Mouse (Mus musculus) embryonic facial prominence, embryonic 13.5 days (tissue): ENCODE results near the gene Glt8d2. TPM values are rescaled to one million over a fixed set of nuclear protein-coding genes. Genes with fewer than 3 reads are reported as not detected.

ENCODE experiments used
- ATAC-seq: fragments of 200-750 bp; cut with Nextera tagmentation; 2 replicates; pipeline ENCODE4 v1.8.0; 2017; ENCODE audit warnings: low read depth; ENCODE audit not compliant: insufficient number of reproducible peaks, insufficient read depth, low FRiP score, low TSS enrichment
- H3K27ac ChIP-seq: fragments of 300-500 bp; sonication (generic); 2 replicates; pipeline ENCODE4 v1.5.1; 2015; ENCODE audit warnings: moderate library complexity, mild to moderate bottlenecking, inconsistent platforms
- H3K27me3 ChIP-seq: fragments of 300-500 bp; sonication (generic); 2 replicates; pipeline ENCODE4 v1.6.1; 2015; ENCODE audit warnings: mild to moderate bottlenecking, inconsistent platforms
- H3K36me3 ChIP-seq: fragments of 300-500 bp; sonication (generic); 2 replicates; pipeline ENCODE4 v1.6.1; 2015; ENCODE audit warnings: mild to moderate bottlenecking, inconsistent platforms
- H3K4me1 ChIP-seq: fragments of 300-500 bp; sonication (generic); 2 replicates; pipeline ENCODE4 v1.6.1; 2015; ENCODE audit warnings: inconsistent platforms
- H3K4me2 ChIP-seq: fragments of 300-500 bp; sonication (generic); 2 replicates; pipeline ENCODE4 v1.6.1; 2015; ENCODE audit warnings: moderate library complexity, mild to moderate bottlenecking, inconsistent platforms
- H3K4me3 ChIP-seq: fragments of 300-500 bp; sonication (generic); 2 replicates; pipeline ENCODE4 v1.5.1; 2015; ENCODE audit warnings: mild to moderate bottlenecking, inconsistent platforms
- H3K9ac ChIP-seq: fragments of 300-500 bp; sonication (generic); 2 replicates; pipeline ENCODE4 v1.6.1; 2015; ENCODE audit warnings: mild to moderate bottlenecking, inconsistent platforms
- H3K9me3 ChIP-seq: fragments of 300-500 bp; sonication (generic); 2 replicates; pipeline ENCODE4 v1.6.1; 2016; ENCODE audit warnings: inconsistent platforms
- WGBS: fragments of 180-500 bp; shearing (Covaris S2); methylation state at CpG from one replicate; pipeline ENCODE4 v1.1.7; 2015; ENCODE audit warnings: mixed read lengths; 5-methylcytosine and 5-hydroxymethylcytosine counted together
- polyA plus RNA-seq: library from polyadenylated mRNA; unstranded; fragments of >200 nt; fragmentation: Nextera tagmentation; extraction: Ambion mirVana; gene quantifications from 2 replicates; pipeline ENCODE4 v1.2.1, GENCODE M21; 2015

The Glt8d2 gene
- polyA plus RNA-seq, 1 experiment from 2014 or later, result 14.4 TPM

- peaks cover 5% of the 10 kb centered on the region; the same call in 1 of the 2 replicates for H3K4me1 ChIP-seq
- H3K36me3 ChIP-seq, result peaks cover 5% of the 10 kb centered on the region
- no peaks in the 10 kb centered on the region for H3K9me3 ChIP-seq
- peak within 1 kb of the TSS; percentile 83 for H3K27ac ChIP-seq
- H3K9ac ChIP-seq, result peak within 1 kb of the TSS; percentile 86
- H3K4me3 ChIP-seq, result peak within 1 kb of the TSS; percentile 73
- under 1% methylated on average over 59 of the region's 61 CpGs for WGBS
- peak; percentile 79 for ATAC-seq
- no peaks in the 10 kb centered on the region for H3K27me3 ChIP-seq
- H3K4me2 ChIP-seq, result peak within 1 kb of the TSS; percentile 69
Measured at GRCm38 (mm10) chr10:82622671-82623552, 67.5 kb downstream of the Glt8d2 start, which contains the start of gene 1190007I07Rik. Gene 1190007I07Rik (minus strand): TSS chr10:82623228.

GRCm38 (mm10) chr10:82622235-82622634 is 68.2 kb downstream of the Glt8d2 start:
- Histone ChIP-seq H3K4me1 (peaks cover 5% of the 10 kb centered on the region; the same call in 1 of the 2 replicates), H3K27ac (no peak overlapping the region), H3K4me3 (peak overlapping the region; percentile 73), H3K4me2 (peak overlapping the region; percentile 69), H3K9me3 (no peaks in the 10 kb centered on the region), H3K36me3 (peaks cover 8% of the 10 kb centered on the region), H3K9ac (peak overlapping the region; percentile 86), H3K27me3 (no peaks in the 10 kb centered on the region)
- 29% methylated on average over 9 of the region's 9 CpGs for WGBS
- no peak for ATAC-seq

Other genes starting within 250 kb of the Glt8d2 start
- not detected in 2 replicates for gene Gm1553, start 198.0 kb downstream of the Glt8d2 start, polyA plus RNA-seq
- 39.7 and 43.2 TPM in 2 replicates for gene 1190007I07Rik, start 67.4 kb downstream of the Glt8d2 start, polyA plus RNA-seq
- 153 and 156 TPM in 2 replicates for gene Tdg, start 60.8 kb downstream of the Glt8d2 start, polyA plus RNA-seq
- 44.5 and 45.5 TPM in 2 replicates for gene Hcfc2, start 5.5 kb upstream of the Glt8d2 start, polyA plus RNA-seq
- 57.3 and 65.6 TPM in 2 replicates for gene Nfyb, start 73.5 kb upstream of the Glt8d2 start, polyA plus RNA-seq
- 99.4 and 99.8 TPM in 2 replicates for gene Txnrd1, start 143.3 kb upstream of the Glt8d2 start, polyA plus RNA-seq
- 0.33 and 0.67 TPM in 2 replicates for gene Eid3, start 176.0 kb upstream of the Glt8d2 start, polyA plus RNA-seq